Mouse (Mus musculus) MEL (cell line): ENCODE results near the gene Prpsap1. TPM values are rescaled to one million over a fixed set of nuclear protein-coding genes. Genes with fewer than 3 reads are reported as not detected.

Experiments
- DNase-seq: peaks from one replicate; pipeline ENCODE4 v3.0.0; 2011; ENCODE audit warnings: low read depth, low spot score
- H3K27ac ChIP-seq: 2 replicates; pipeline ENCODE4 v1.5.1; 2012; ENCODE audit warnings: low read depth, mild to moderate bottlenecking, control low read depth, low read length, moderate library complexity; ENCODE audit not compliant: control insufficient read depth
- H3K27me3 ChIP-seq, 2 experiments: fragments of 150-350 bp in 1 of 2; sonication (generic) in 1 of 2; 2 replicates each; pipeline ENCODE4 v1.6.1; 2012; ENCODE audit warnings: low read length in 2 of 2, mild to moderate bottlenecking in 2 of 2, improper control_type of control experiment in 1 of 2, moderate library complexity in 1 of 2; ENCODE audit not compliant: insufficient read depth in 2 of 2, control insufficient read depth in 1 of 2
- H3K36me3 ChIP-seq, 2 experiments: 2 replicates each; pipeline ENCODE4 v1.6.1; 2012 to 2014; ENCODE audit warnings: low read length in 2 of 2, improper control_type of control experiment in 1 of 2, inconsistent platforms in 1 of 2, mild to moderate bottlenecking in 1 of 2; ENCODE audit not compliant: insufficient read depth in 2 of 2, control insufficient read depth in 1 of 2
- H3K4me1 ChIP-seq, 2 experiments: fragments of 150-350 bp in 1 of 2; sonication (generic) in 1 of 2; 2 replicates each; pipeline ENCODE4 v1.6.1; 2012; ENCODE audit warnings: low read length in 2 of 2, improper control_type of control experiment in 1 of 2, mild to moderate bottlenecking in 1 of 2; ENCODE audit not compliant: insufficient read depth in 2 of 2, control insufficient read depth in 1 of 2
- H3K4me3 ChIP-seq, 2 experiments: fragments of 150-350 bp in 1 of 2; sonication (generic) in 1 of 2; 2 replicates each; pipeline ENCODE4 v1.5.1; 2012; ENCODE audit warnings: low read depth in 2 of 2, low read length in 2 of 2, mild to moderate bottlenecking in 2 of 2, moderate library complexity in 2 of 2, control low read depth in 1 of 2, improper control_type of control experiment in 1 of 2; ENCODE audit not compliant: control insufficient read depth in 1 of 2, insufficient read depth in 1 of 2
- H3K79me2 ChIP-seq: 2 replicates; pipeline ENCODE4 v1.6.1; 2012; ENCODE audit warnings: mild to moderate bottlenecking, low read length, moderate library complexity; ENCODE audit not compliant: control insufficient read depth, poor library complexity, insufficient read depth
- H3K9ac ChIP-seq: 2 replicates; pipeline ENCODE4 v1.6.1; 2012; ENCODE audit warnings: low read depth, mild to moderate bottlenecking, control low read depth, low read length, moderate library complexity; ENCODE audit not compliant: control insufficient read depth, poor library complexity, severe bottlenecking
- H3K9me3 ChIP-seq: fragments of 150-350 bp; sonication (generic); replicated peaks from 2 replicates; pipeline ENCODE4 v1.6.1; 2012; ENCODE audit warnings: mild to moderate bottlenecking, low read length, improper control_type of control experiment, moderate library complexity; ENCODE audit not compliant: insufficient read depth
- BHLHE40 ChIP-seq: IDR thresholded peaks from 2 replicates; pipeline ENCODE4 v1.6.1; 2012; ENCODE audit warnings: low read depth, mild to moderate bottlenecking, inconsistent platforms, low read length, improper control_type of control experiment, borderline replicate concordance
- CHD1 ChIP-seq: IDR thresholded peaks from 2 replicates; pipeline ENCODE4 v1.6.1; 2012; ENCODE audit warnings: low read depth, mild to moderate bottlenecking, inconsistent platforms, low read length, improper control_type of control experiment
- CHD2 ChIP-seq: IDR thresholded peaks from 2 replicates; pipeline ENCODE4 v1.6.1; 2011; ENCODE audit warnings: low read length, improper control_type of control experiment
- CTCF ChIP-seq, 3 experiments: IDR thresholded peaks in 2 of 3; conservative IDR thresholded peaks in 1 of 3; 2 replicates each; pipeline ENCODE4 v1.5.1; 2011 to 2012; ENCODE audit warnings: low read length in 3 of 3, low read depth in 2 of 3, mild to moderate bottlenecking in 2 of 3, improper control_type of control experiment in 1 of 3, inconsistent platforms in 1 of 3, mixed read lengths in 1 of 3, moderate library complexity in 1 of 3; ENCODE audit not compliant: control insufficient read depth in 1 of 3, insufficient read depth in 1 of 3, poor library complexity in 1 of 3, severe bottlenecking in 1 of 3
- ELF1 ChIP-seq: IDR thresholded peaks from 2 replicates; pipeline ENCODE4 v1.6.1; 2014; ENCODE audit warnings: low read depth, mild to moderate bottlenecking, inconsistent platforms, low read length, improper control_type of control experiment, moderate library complexity
- GABPA ChIP-seq: IDR thresholded peaks from 2 replicates; pipeline ENCODE4 v1.6.1; 2012; ENCODE audit warnings: low read depth, mild to moderate bottlenecking, inconsistent platforms, low read length, improper control_type of control experiment, moderate library complexity
- GATA1 ChIP-seq: IDR thresholded peaks from 2 replicates; pipeline ENCODE4 v1.6.1; 2011; ENCODE audit warnings: low read depth, low read length, improper control_type of control experiment
- KAT2A ChIP-seq: conservative IDR thresholded peaks from 2 replicates; pipeline ENCODE4 v1.6.1; 2012; ENCODE audit warnings: low read depth, low read length, improper control_type of control experiment, inconsistent platforms
- MXI1 ChIP-seq: IDR thresholded peaks from 2 replicates; pipeline ENCODE4 v1.6.1; 2011; ENCODE audit warnings: mild to moderate bottlenecking, low read depth, low read length, improper control_type of control experiment
- MYC ChIP-seq: IDR thresholded peaks from 2 replicates; pipeline ENCODE4 v1.6.1; 2011; ENCODE audit warnings: low read depth, mild to moderate bottlenecking, low read length, improper control_type of control experiment, moderate library complexity
- NELFE ChIP-seq: IDR thresholded peaks from 2 replicates; pipeline ENCODE4 v1.6.1; 2011; ENCODE audit warnings: low read depth, low read length, improper control_type of control experiment
- POLR2A ChIP-seq, 2 experiments: IDR thresholded peaks; 2 replicates each; pipeline ENCODE4 v1.6.1; 2011 to 2012; ENCODE audit warnings: low read length in 2 of 2, mild to moderate bottlenecking in 2 of 2, control low read depth in 1 of 2, improper control_type of control experiment in 1 of 2, low read depth in 1 of 2, moderate library complexity in 1 of 2; ENCODE audit not compliant: control insufficient read depth in 1 of 2, insufficient read depth in 1 of 2, poor library complexity in 1 of 2
- RCOR1 ChIP-seq: IDR thresholded peaks from 2 replicates; pipeline ENCODE4 v1.6.1; 2012; ENCODE audit warnings: low read depth, mild to moderate bottlenecking, inconsistent platforms, low read length, improper control_type of control experiment
- SIN3A ChIP-seq: IDR thresholded peaks from 2 replicates; pipeline ENCODE4 v1.6.1; 2012; ENCODE audit warnings: low read length, improper control_type of control experiment, inconsistent platforms
- SMC3 ChIP-seq: IDR thresholded peaks from 2 replicates; pipeline ENCODE4 v1.6.1; 2011; ENCODE audit warnings: low read depth, low read length, improper control_type of control experiment
- TCF12 ChIP-seq: IDR thresholded peaks from 2 replicates; pipeline ENCODE4 v1.6.1; 2014; ENCODE audit warnings: low read depth, mild to moderate bottlenecking, inconsistent platforms, low read length, improper control_type of control experiment, moderate library complexity
- USF2 ChIP-seq, 2 experiments: IDR thresholded peaks; 2 replicates each; pipeline ENCODE4 v1.6.1; 2011 to 2012; ENCODE audit warnings: improper control_type of control experiment in 2 of 2, low read length in 2 of 2, borderline replicate concordance in 1 of 2, inconsistent platforms in 1 of 2, low read depth in 1 of 2, mild to moderate bottlenecking in 1 of 2; ENCODE audit not compliant: insufficient read depth in 1 of 2
- polyA plus RNA-seq, 2 experiments: library from polyadenylated mRNA; stranded (reverse) in 1 of 2; unstranded in 1 of 2; fragments of >175 nt in 1 of 2; fragments of >200 nt in 1 of 2; gene quantifications; 2 replicates each; pipeline versions ENCODE4 v1.2.1 to v1.2.4; 2012; ENCODE audit warnings: low replicate concordance in 2 of 2, low read depth in 1 of 2; ENCODE audit not compliant: insufficient read length in 2 of 2, insufficient read depth in 1 of 2, missing spikeins in 1 of 2
- total RNA-seq: library from RNA; depleted of rRNA; stranded (reverse); fragments of 300-350 nt; gene quantifications from 2 replicates; pipeline ENCODE4 v1.2.3, GENCODE M21; 2012

The Prpsap1 gene
- total and polyA plus RNA-seq, 3 experiments: 112 to 155 TPM; not detected in 1

DNA sequence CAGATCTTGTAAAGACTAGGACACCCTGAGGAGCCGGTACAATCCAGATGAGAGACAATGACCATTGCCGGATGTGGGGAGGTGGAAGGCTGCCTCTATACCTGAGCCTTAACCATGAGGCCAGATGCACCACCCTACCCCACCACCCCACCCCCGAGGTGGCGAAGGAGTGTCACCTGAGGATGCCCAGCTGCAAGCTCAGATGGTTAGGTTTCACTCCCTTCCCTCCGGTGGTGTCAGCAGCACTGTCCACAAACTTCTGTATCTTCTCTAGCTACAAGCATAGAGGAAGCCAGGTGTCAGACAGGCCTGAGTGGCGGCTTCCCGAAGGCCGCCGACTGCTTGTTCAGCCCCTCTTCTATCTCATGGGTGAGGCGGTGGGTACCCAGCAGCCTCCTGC is 40.1 kb downstream of the Prpsap1 start:
- Histone ChIP-seq H3K27ac (no peak overlapping the region), H3K9me3 (no peaks in the 10 kb centered on the region), H3K9ac (no peak overlapping the region)
- no peak for TF ChIP-seq TCF12
- TF ChIP-seq SIN3A: no peak
- no peak for TF ChIP-seq GABPA
- TF ChIP-seq POLR2A (IDR thresholded peaks at IDR 0.05; ENCODE audit: control insufficient read depth in 1 of 2, insufficient read depth in 1 of 2, low read depth in 1 of 2, low read length in 2 of 2, poor library complexity in 1 of 2): no peak
- no peak for TF ChIP-seq NELFE
- no peak for TF ChIP-seq SMC3
- TF ChIP-seq RCOR1: no peak
- TF ChIP-seq, all 39 proteins: peak for 0
- no peak for DNase-seq
- Histone ChIP-seq H3K79me2 (no peaks in the 10 kb centered on the region), H3K4me1 (no peaks in the 10 kb centered on the region), H3K4me3 (no peak overlapping the region), H3K27me3 (no peaks in the 10 kb centered on the region), H3K36me3 (no peaks in the 10 kb centered on the region)

DNA sequence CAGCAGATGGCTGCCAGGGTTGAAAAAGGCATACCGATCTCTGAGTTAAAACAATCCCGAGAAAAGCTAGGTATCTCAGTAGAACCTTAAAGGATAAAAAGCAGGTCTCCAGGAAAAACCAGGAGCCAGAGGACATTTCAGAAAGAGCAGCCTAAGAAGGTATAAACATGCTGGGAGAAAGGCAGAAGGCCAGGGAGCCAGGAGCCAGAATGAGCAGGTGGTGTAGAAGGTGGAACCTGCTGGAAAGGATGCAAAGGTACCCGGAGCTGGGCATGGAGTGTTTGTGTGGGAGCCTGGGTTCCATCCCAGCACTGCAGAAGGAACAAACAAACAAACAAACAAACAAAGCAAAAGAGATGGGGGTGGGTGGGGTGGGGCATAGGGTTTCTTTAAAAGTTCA is 44.7 kb downstream of the Prpsap1 start:
- Histone ChIP-seq H3K27ac (no peak overlapping the region), H3K36me3 (no peaks in the 10 kb centered on the region), H3K4me3 (no peak overlapping the region), H3K4me1 (no peaks in the 10 kb centered on the region), H3K9ac (no peak overlapping the region), H3K27me3 (no peaks in the 10 kb centered on the region), H3K79me2 (no peaks in the 10 kb centered on the region), H3K9me3 (no peaks in the 10 kb centered on the region)
- no peak for TF ChIP-seq CHD1
- no peak for TF ChIP-seq CHD2
- no peak for TF ChIP-seq ELF1
- TF ChIP-seq BHLHE40: no peak
- no peak for TF ChIP-seq KAT2A
- TF ChIP-seq GATA1: no peak
- TF ChIP-seq SIN3A: no peak
- TF ChIP-seq CTCF (IDR thresholded peaks at IDR 0.05 in 2 of 3, conservative IDR thresholded peaks at IDR 0.05 in 1 of 3; ENCODE audit: control insufficient read depth in 1 of 3, insufficient read depth in 1 of 3, low read depth in 2 of 3, low read length in 3 of 3, poor library complexity in 1 of 3, severe bottlenecking in 1 of 3): no peak
- no peak for TF ChIP-seq MYC
- TF ChIP-seq GABPA: no peak
- no peak for TF ChIP-seq USF2 (IDR thresholded peaks at IDR 0.05; ENCODE audit: borderline replicate concordance in 1 of 2, insufficient read depth in 1 of 2, low read depth in 1 of 2, low read length in 2 of 2)
- TF ChIP-seq MXI1: no peak
- no peak for TF ChIP-seq POLR2A (IDR thresholded peaks at IDR 0.05; ENCODE audit: control insufficient read depth in 1 of 2, insufficient read depth in 1 of 2, low read depth in 1 of 2, low read length in 2 of 2, poor library complexity in 1 of 2)
- no peak for DNase-seq
